Mouse (Mus musculus) intestine, postnatal 0 days (tissue): ENCODE data around the gene Slc25a20. TPM values are rescaled to one million over a fixed set of nuclear protein-coding genes. Genes with fewer than 3 reads are reported as not detected.

Experiments
- ATAC-seq: fragments of 200-750 bp; cut with Nextera tagmentation; 2 replicates; pipeline ENCODE4 v1.8.0; 2017; ENCODE audit warnings: mild to moderate bottlenecking, moderate TSS enrichment, moderate library complexity
- H3K27ac ChIP-seq: fragments of 300-500 bp; sonication (generic); 2 replicates; pipeline ENCODE4 v1.5.1; 2014; ENCODE audit warnings: mild to moderate bottlenecking, low read depth, low read length, moderate library complexity
- H3K27me3 ChIP-seq: fragments of 300-500 bp; sonication (generic); replicated peaks from 2 replicates; pipeline ENCODE4 v1.6.1; 2014; ENCODE audit warnings: low read length, mixed read lengths; ENCODE audit not compliant: control insufficient read depth, insufficient read depth
- H3K36me3 ChIP-seq: fragments of 300-500 bp; sonication (generic); 2 replicates; pipeline ENCODE4 v1.6.1; 2014; ENCODE audit warnings: mild to moderate bottlenecking, moderate library complexity; ENCODE audit not compliant: control insufficient read depth, insufficient read depth
- H3K4me1 ChIP-seq: fragments of 300-500 bp; sonication (generic); replicated peaks from 2 replicates; pipeline ENCODE4 v1.6.1; 2014; ENCODE audit warnings: antibody characterized with exemption, low read length, mixed read lengths; ENCODE audit not compliant: control insufficient read depth, insufficient read depth
- H3K4me2 ChIP-seq: fragments of 300-500 bp; sonication (generic); replicated peaks from 2 replicates; pipeline ENCODE4 v1.6.1; 2014; ENCODE audit warnings: low read depth, mild to moderate bottlenecking, moderate library complexity
- H3K4me3 ChIP-seq: fragments of 300-500 bp; sonication (generic); 2 replicates; pipeline ENCODE4 v1.5.1; 2014; ENCODE audit warnings: low read depth, low read length
- H3K9ac ChIP-seq: fragments of 300-500 bp; sonication (generic); 2 replicates; pipeline ENCODE4 v1.6.1; 2014; ENCODE audit warnings: mild to moderate bottlenecking, low read depth, low read length
- H3K9me3 ChIP-seq: fragments of 300-500 bp; sonication (generic); 2 replicates; pipeline ENCODE4 v1.6.1; 2016; ENCODE audit warnings: mixed run types; ENCODE audit not compliant: control insufficient read depth
- CTCF ChIP-seq: sonication (generic); IDR thresholded peaks from 2 replicates; pipeline ENCODE4 v1.5.1; 2016; ENCODE audit warnings: low read depth, mild to moderate bottlenecking, control low read depth, antibody characterized with exemption, moderate library complexity
- WGBS: fragments of 180-500 bp; shearing (Covaris S2); extraction: QIAGEN DNeasy Blood & Tissue Kit; methylation state at CpG from one replicate; pipeline ENCODE4 v1.1.7; 2014; 5-methylcytosine and 5-hydroxymethylcytosine counted together
- polyA plus RNA-seq: library from polyadenylated mRNA; unstranded; fragments of >200 nt; fragmentation: Nextera tagmentation; extraction: Ambion mirVana; gene quantifications from 2 replicates; pipeline ENCODE4 v1.2.1, GENCODE M21; 2015

Gene Slc25a20
- polyA plus RNA-seq, 1 experiment from 2014 or later: 159 TPM

- no peak overlapping the region for H3K27ac ChIP-seq
- no peak overlapping the region for H3K4me3 ChIP-seq
- peaks cover 13% of the 10 kb centered on the region; the same call in 1 of the 2 replicates for H3K36me3 ChIP-seq
- no peaks in the 10 kb centered on the region; the same call in 1 of the 2 replicates for H3K4me1 ChIP-seq
- no peak for ATAC-seq
- H3K4me2 ChIP-seq: no peak overlapping the region
- TF ChIP-seq CTCF: no peak
- no peak overlapping the region for H3K9ac ChIP-seq
- no peaks in the 10 kb centered on the region for H3K9me3 ChIP-seq
- no peaks in the 10 kb centered on the region for H3K27me3 ChIP-seq
- WGBS: 84% methylated on average over 5 of the region's 5 CpGs
These were observed 29.5 kb upstream of the Slc25a20 start for GRCm38 (mm10) chr9:108632375-108632774.

- no peak overlapping the region for H3K4me2 ChIP-seq
- H3K27ac ChIP-seq: no peak overlapping the region
- no peak for ATAC-seq
- H3K9ac ChIP-seq: no peak overlapping the region
- 76% methylated on average over 2 of the region's 2 CpGs for whole genome bisulfite sequencing
- no peak for TF ChIP-seq CTCF
- no peaks in the 10 kb centered on the region; the same call in 1 of the 2 replicates for H3K4me1 ChIP-seq
- no peaks in the 10 kb centered on the region for H3K9me3 ChIP-seq
- H3K36me3 ChIP-seq: peaks cover 8% of the 10 kb centered on the region; the same call in 1 of the 2 replicates
- H3K4me3 ChIP-seq: no peak overlapping the region
- H3K27me3 ChIP-seq: no peaks in the 10 kb centered on the region
These were observed 28.0 kb upstream of the Slc25a20 start for GRCm38 (mm10) chr9:108633846-108634245.

- no peaks in the 10 kb centered on the region for H3K9me3 ChIP-seq
- WGBS: 61% methylated on average over 2 of the region's 2 CpGs
- no peak overlapping the region for H3K27ac ChIP-seq
- no peak overlapping the region for H3K4me2 ChIP-seq
- ATAC-seq: no peak
- no peaks in the 10 kb centered on the region; the same call in 1 of the 2 replicates for H3K4me1 ChIP-seq
- TF ChIP-seq CTCF: no peak
- H3K27me3 ChIP-seq: no peaks in the 10 kb centered on the region
- H3K9ac ChIP-seq: no peak overlapping the region
- no peaks in the 10 kb centered on the region; the same call in 1 of the 2 replicates for H3K36me3 ChIP-seq
- H3K4me3 ChIP-seq: no peak overlapping the region
These were observed 26.5 kb upstream of the Slc25a20 start for GRCm38 (mm10) chr9:108635415-108635814.

- no peak for ATAC-seq
- Histone ChIP-seq H3K9ac (no peak overlapping the region), H3K4me2 (no peak overlapping the region), H3K36me3 (peaks cover 24% of the 10 kb centered on the region), H3K27me3 (no peaks in the 10 kb centered on the region), H3K9me3 (no peaks in the 10 kb centered on the region), H3K27ac (no peak overlapping the region), H3K4me3 (no peak overlapping the region), H3K4me1 (no peaks in the 10 kb centered on the region)
- WGBS: 87% methylated on average over 2 of the region's 2 CpGs
- TF ChIP-seq CTCF: no peak
These were observed 22.1 kb upstream of the Slc25a20 start for GRCm38 (mm10) chr9:108639825-108640224.

- TF ChIP-seq CTCF: no peak
- peak overlapping the region; percentile 76 for H3K9ac ChIP-seq
These were observed 13.7 kb upstream of the Slc25a20 start for GRCm38 (mm10) chr9:108648166-108648565.

GRCm38 (mm10) chr9:108648611-108649560 lies 13.0 kb upstream of the Slc25a20 start, which contains the start of gene Arih2:
Arih2 (minus strand) TSS chr9:108649386.
- Histone ChIP-seq H3K9me3 (no peaks in the 10 kb centered on the region), H3K27ac (peak within 1 kb of the TSS; percentile 90), H3K27me3 (no peaks in the 10 kb centered on the region), H3K9ac (peak within 1 kb of the TSS; percentile 76), H3K4me2 (peak within 1 kb of the TSS; percentile 79), H3K4me3 (peak within 1 kb of the TSS; percentile 69), H3K36me3 (no peaks in the 10 kb centered on the region), H3K4me1 (no peaks in the 10 kb centered on the region)
- 0 out of 2 replicates have a peak, but pooled peaks have one; percentile 12 for TF ChIP-seq CTCF
- WGBS: under 1% methylated on average over 112 of the region's 112 CpGs
- ATAC-seq: peak; percentile 97

More at GRCm38 (mm10) chr9:108648166-108648565, 13.7 kb upstream of the Slc25a20 start:
- no peaks in the 10 kb centered on the region for H3K27me3 ChIP-seq
- H3K27ac ChIP-seq: peak overlapping the region; percentile 90; the same call in 1 of the 2 replicates
- no peaks in the 10 kb centered on the region for H3K9me3 ChIP-seq
- no peaks in the 10 kb centered on the region for H3K4me1 ChIP-seq
- H3K36me3 ChIP-seq: peaks cover 3% of the 10 kb centered on the region; the same call in 1 of the 2 replicates
- peak overlapping the region; percentile 69 for H3K4me3 ChIP-seq
- ATAC-seq: no peak; the same call in 1 of the 2 replicates
- peak overlapping the region; percentile 79 for H3K4me2 ChIP-seq
- WGBS: 10% methylated on average over 10 of the region's 10 CpGs
